Mouse (Mus musculus) layer of hippocampus, postnatal 10 days (tissue): ENCODE results near the gene Syngap1. TPM values are rescaled to one million over a fixed set of nuclear protein-coding genes. Genes with fewer than 3 reads are reported as not detected.

ENCODE experiments used
- DNase-seq, 2 experiments: peaks; one replicate each; pipeline ENCODE4 v3.0.0; 2021; ENCODE audit warnings: low spot score in 2 of 2
- total RNA-seq, 2 experiments: library from RNA; stranded (reverse); gene quantifications; 2 replicates each; pipeline ENCODE4 v1.2.3; 2021

Syngap1 gene
- total RNA-seq, 2 experiments from 2014 or later = 450 to 479 TPM

DNA sequence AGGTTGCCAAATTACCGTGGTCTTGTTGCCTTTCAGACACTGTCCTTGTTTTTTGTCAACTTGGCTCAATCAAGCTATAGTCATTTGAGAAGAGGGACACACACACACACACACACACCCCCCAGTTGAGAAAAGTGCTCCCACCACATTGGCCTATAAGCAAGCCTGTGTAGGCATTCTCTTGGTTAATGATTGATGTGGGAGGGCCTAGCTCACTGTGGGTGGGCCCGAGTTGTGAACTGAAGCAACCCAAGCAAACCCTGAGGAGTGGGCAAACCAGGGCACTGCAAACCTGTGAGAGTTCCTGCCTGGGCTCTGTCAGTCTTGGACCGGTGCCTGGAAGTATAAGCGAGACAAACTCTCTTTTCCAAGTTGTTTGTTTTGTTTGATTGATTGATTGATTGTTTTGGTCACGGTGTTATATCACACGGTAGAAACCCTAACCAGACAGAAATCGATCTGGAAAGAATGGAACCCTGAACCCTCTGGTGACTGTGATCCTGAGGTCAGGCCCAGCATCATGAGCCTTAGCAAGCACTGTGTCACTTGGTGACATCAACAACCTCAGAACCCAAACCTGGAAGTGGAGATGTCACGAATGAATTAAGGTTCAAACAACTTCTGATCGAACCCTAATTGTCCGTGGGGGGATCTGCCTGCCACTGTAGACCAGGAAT, 44.6 kb downstream of the Syngap1 start:
- no peak for DNase-seq

- no peak for DNase-seq
These were observed 49.5 kb downstream of the Syngap1 start for GRCm38 (mm10) chr17:26990521-26990920.

DNA sequence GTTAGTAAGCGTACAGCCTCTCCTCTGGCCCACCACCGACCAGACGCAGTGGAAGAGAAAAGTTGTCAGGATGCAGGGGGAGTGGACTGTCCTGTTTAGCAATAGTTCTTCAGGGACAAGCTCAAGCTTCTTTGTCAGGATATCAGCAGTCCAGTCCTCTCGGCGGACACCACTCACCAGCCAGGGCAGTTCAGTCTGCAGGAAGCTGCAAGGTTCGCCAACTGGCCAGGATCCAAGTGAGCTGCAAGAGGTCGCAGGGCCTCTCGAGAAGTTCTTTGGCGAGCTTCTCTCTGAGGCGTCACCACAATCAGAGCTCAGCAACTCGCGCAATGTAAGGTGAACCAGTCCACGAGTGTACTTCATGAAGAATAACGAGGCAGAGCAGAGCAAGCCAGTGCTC, 53.4 kb downstream of the Syngap1 start:
- peak in 1 of 2 experiments; percentile 32 for DNase-seq

- DNase-seq = no peak
These were observed 54.0 kb downstream of the Syngap1 start for GRCm38 (mm10) chr17:26995006-26995405.

DNA sequence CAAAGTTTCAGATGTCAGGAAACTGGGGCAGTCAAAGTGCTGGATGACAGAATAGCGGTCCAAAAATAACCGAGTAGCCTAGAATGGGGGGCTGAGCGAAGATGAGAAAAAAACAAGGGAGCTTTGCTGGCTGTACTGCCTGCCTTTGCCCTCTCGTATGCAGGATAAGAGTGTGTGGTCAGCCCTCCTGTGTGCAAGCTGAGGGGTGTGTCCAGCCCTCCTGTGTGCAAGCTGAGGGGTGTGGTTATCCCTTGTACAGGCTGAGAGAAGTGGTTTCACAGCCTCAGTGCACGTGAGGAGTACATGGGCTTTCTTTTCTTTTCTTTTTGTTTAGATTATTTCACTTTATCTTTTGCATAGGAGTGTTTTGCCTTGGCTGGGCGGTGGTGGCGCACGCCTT, 54.5 kb downstream of the Syngap1 start:
- DNase-seq = no peak

- no peak for DNase-seq
These were observed 56.6 kb downstream of the Syngap1 start for GRCm38 (mm10) chr17:26997661-26998060.

DNA sequence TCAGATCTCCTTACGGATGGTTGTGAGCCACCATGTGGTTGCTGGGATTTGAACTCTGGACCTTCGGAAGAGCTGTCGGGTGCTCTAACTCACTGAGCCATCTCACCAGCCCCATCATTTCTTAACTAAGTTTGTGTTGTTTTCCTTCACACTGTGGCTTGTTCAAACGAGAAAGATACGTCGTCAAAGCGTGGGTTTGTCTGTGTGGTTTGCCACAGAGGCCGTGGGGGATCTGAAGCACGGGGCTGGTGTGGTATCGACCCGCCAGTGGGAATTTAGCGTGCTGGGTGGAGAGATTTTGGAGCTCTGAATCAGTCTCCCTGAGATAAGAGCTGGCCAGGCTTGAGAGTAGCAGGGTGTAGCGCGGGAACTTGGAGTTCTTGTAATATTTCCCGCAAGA, 57.2 kb downstream of the Syngap1 start:
- DNase-seq = no peak

- DNase-seq = no peak
These were observed 58.9 kb downstream of the Syngap1 start for GRCm38 (mm10) chr17:26999996-27000395.

DNA sequence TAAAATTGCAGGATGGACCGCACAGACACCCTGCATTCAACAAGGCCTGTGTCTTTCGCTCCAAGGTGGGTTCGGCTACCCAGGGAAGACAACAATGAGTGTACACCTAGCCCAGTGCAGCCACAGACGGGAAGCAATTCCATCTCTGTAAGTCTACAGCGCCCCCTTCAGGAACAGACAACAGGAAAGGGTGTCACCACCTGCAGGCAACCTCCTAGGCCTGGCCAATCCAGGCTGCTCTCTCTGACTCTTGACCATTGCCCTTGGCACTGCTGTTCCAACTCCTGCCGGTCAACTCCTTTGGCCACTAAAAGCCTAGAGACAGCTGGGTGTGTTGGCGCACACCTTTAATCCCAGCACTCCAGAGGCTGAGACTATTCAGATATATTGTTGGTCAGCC, 60.1 kb downstream of the Syngap1 start:
- DNase-seq = no peak

- DNase-seq = no peak
These were observed 60.8 kb downstream of the Syngap1 start for GRCm38 (mm10) chr17:27001889-27002288.

GRCm38 (mm10) chr17:27004431-27004830, 63.4 kb downstream of the Syngap1 start:
- DNase-seq = peak; percentile 52 to 60

- no peak for DNase-seq
These were observed 63.9 kb downstream of the Syngap1 start for GRCm38 (mm10) chr17:27004903-27005485.

DNA sequence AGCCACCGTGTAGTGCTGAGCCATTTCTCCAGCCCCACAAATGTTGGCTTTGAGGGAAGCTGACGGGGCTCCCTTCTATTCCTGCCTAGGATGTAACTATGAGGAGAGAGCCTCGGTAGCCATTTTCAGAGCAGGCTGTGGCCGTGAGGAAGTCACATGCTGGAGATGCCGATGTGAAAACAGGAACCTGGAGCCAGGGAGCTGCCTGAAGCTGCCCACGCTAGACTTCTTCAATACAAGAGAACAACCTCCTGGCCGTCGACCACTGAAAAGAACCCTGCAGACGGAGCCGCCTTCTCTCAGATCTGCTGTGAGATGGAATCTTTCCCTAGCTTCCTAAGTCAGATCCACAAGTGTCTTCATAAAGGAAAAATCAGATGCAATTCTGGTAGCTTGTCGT, 64.6 kb downstream of the Syngap1 start:
- DNase-seq = no peak

- DNase-seq = no peak
These were observed 67.2 kb downstream of the Syngap1 start for GRCm38 (mm10) chr17:27008277-27008676.

- DNase-seq = no peak
These were observed 70.1 kb downstream of the Syngap1 start for GRCm38 (mm10) chr17:27011167-27011566.

- DNase-seq = no peak
These were observed 71.1 kb downstream of the Syngap1 start for GRCm38 (mm10) chr17:27011998-27012672.

DNA sequence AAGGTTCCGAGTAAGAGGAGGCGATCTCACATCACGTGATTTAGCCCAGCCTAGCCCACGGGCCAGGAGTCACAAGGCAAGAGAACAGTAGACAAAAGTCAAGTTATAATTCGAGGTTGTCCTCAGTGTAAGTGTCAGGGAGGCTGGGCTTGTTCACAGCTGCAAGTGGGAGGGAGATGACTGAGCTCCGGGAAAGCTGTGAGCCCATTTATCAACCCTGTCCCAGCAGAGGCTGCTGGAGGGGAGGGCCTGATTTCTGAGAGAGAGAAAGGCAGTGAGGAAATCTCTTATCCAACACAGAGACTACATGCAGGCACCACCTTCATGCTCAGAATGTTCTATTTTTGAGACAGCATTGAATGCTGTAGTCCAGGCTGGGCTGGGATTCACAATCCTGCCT, 71.9 kb downstream of the Syngap1 start:
- no peak for DNase-seq

DNA sequence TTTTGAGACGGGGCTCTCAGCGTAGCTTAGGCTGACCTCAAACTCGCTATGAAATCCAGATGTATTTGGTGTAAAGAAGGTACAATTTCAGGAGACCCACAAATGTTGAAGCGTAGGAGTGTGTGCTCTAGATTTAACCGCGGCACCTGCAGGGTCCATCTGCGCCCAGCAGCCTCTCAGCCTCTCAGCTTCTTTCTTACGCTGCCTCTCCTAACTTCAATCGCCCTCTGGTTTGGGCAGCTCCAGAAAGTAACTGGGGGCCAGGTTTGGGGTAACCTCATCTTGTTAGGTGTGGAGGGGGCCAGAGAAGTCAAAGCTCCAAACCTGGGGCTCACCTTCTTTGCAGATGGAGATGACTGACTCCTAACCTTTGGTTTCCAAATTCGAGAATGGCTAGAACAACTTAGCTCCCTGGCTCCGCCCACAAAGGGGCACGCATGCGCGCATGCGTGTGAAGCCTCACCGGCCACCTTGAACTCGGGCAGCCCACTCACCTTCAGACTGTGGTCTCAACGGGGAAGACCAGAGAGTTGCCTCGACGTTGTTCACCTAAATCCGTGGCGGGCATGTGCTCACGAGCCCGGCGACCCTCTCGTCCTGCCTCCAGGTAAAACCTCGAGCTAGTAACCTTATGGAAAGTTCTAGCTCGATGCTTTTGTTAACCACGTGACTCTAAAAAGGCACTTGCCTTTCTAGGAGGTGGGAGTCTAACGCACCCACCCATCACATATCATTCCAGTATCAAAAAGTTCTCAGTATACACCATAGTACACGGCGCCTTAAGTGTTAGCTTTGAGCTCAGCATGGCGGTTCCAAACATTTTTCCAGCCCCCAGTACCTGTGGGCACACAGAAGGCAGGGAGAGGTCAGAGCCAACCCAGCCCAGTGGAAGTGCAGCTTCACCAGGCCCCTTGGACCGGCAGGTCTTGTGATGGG, 76.8 kb downstream of the Syngap1 start:
- DNase-seq = peak; percentile 84 to 89

GRCm38 (mm10) chr17:27018555-27019196, 77.6 kb downstream of the Syngap1 start:
- peak; percentile 50 to 58 for DNase-seq

- no peak for DNase-seq
These were observed 80.0 kb downstream of the Syngap1 start for GRCm38 (mm10) chr17:27021076-27021475.

DNA sequence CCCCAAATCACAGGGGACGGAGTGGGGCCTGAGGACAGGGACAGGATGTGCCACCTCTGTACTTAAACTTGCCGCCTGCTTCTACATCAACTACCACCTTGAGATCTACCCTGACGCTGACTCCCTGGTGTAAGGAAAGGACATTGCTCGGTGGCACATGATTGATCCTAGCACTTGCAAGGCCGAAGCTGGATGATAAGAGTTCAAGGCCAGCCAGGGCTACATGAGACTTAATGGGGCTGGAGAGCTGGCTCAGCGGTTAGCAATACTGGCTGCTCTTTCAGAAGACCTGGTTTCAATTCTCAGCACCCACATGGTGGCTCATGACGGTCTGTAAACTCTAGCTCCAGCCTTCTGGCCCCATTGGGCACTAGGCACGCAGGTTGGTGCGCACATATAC, 80.7 kb downstream of the Syngap1 start:
- DNase-seq = no peak
